Mouse (Mus musculus): ENCODE measurements around the gene Grin3a. TPM values are rescaled to one million over a fixed set of nuclear protein-coding genes. Genes with fewer than 3 reads are reported as not detected.
"Not testable (repeated sequence)": the region's sequence is repeated elsewhere in the genome, so short reads cannot be mapped to it uniquely, and the experiment has no call there.

Gene Grin3a
- polyA plus RNA-seq, 1 experiment from 2014 or later: 0.62 TPM

- H3K27ac ChIP-seq (replicated peaks in 1 of 2; ENCODE audit: control insufficient read depth in 1 of 2, insufficient read depth in 1 of 2, low read depth in 2 of 2, low read length in 2 of 2); H3K4me1 ChIP-seq (ENCODE audit: control insufficient read depth in 2 of 2, insufficient read depth in 2 of 2, low read length in 2 of 2); H3K4me2 ChIP-seq (ENCODE audit: low read length); H3K27me3 ChIP-seq (ENCODE audit: control insufficient read depth, insufficient read depth, low read length); ATAC-seq (ENCODE audit: insufficient number of reproducible peaks, insufficient read depth, low FRiP score, low read depth); H3K36me3 ChIP-seq (ENCODE audit: control insufficient read depth, insufficient read depth, low read length); H3K4me3 ChIP-seq (ENCODE audit: control insufficient read depth in 1 of 2, insufficient read depth in 1 of 2, low read depth in 1 of 2, low read length in 2 of 2); H3K9ac ChIP-seq (ENCODE audit: low read length); H3K9me3 ChIP-seq (ENCODE audit: control insufficient read depth, low read length): not testable (repeated sequence)
- 86% methylated on average over 7 of the region's 7 CpGs for WGBS
Observed at GRCm38 (mm10) chr4:49619861-49620260, 225.7 kb downstream of the Grin3a start.

- Histone ChIP-seq H3K4me1 (ENCODE audit: control insufficient read depth in 2 of 2, insufficient read depth in 2 of 2, low read length in 2 of 2) (no peaks in the 10 kb centered on the region), H3K4me3 (ENCODE audit: control insufficient read depth in 1 of 2, insufficient read depth in 1 of 2, low read depth in 1 of 2, low read length in 2 of 2) (no peak overlapping the region), H3K9me3 (ENCODE audit: control insufficient read depth, low read length) (no peaks in the 10 kb centered on the region), H3K27me3 (ENCODE audit: control insufficient read depth, insufficient read depth, low read length) (no peaks in the 10 kb centered on the region), H3K36me3 (ENCODE audit: control insufficient read depth, insufficient read depth, low read length) (no peaks in the 10 kb centered on the region), H3K27ac (replicated peaks in 1 of 2; ENCODE audit: control insufficient read depth in 1 of 2, insufficient read depth in 1 of 2, low read depth in 2 of 2, low read length in 2 of 2) (no peak overlapping the region), H3K4me2 (ENCODE audit: low read length) (no peak overlapping the region), H3K9ac (ENCODE audit: low read length) (no peak overlapping the region)
- ATAC-seq (ENCODE audit: insufficient number of reproducible peaks, insufficient read depth, low FRiP score, low read depth): no peak
- 87% methylated on average over 10 of the region's 10 CpGs for WGBS
Observed at GRCm38 (mm10) chr4:49616924-49617323, 228.6 kb downstream of the Grin3a start.

Other genes starting within 250 kb of the Grin3a start
- 55.4 and 59.1 TPM in 2 replicates for gene Tmem246, start 247.9 kb downstream of the Grin3a start, polyA plus RNA-seq (2014; fragmentation: Nextera tagmentation; extraction: Ambion mirVana)
- 30.9 and 33.3 TPM in 2 replicates for gene Rnf20, start 213.7 kb downstream of the Grin3a start, polyA plus RNA-seq (2014; fragmentation: Nextera tagmentation; extraction: Ambion mirVana)
- gene Ppp3r2, start 163.7 kb downstream of the Grin3a start, polyA plus RNA-seq (2014; fragmentation: Nextera tagmentation; extraction: Ambion mirVana): 0.07 TPM in 1 of 2 replicates, not detected in the other